In the genomic region with DNA sequence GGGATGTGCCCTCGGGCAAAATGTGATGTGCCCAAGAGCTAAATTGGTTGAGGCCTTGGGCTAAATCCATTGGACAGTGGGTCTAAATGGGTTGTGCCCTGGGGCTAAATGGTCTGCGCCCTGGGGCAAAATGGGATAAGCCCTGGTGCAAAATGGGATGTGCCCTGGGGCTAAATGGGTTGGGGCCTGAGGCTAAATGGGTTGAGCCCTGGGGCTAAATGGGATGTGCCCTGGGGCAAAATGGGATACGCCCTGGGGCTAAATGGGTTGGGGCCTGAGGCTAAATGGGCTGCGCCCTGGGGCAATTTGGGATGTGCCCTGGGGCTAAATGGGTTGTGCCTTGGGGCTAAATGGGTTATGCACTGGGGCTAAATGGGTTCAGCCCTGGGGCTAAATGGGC, we compare ENCODE assay signal across 14 mouse cellular contexts. TPM values are rescaled to one million over a fixed set of nuclear protein-coding genes. Genes with fewer than 3 reads are reported as not detected.
DNase-seq lines count a peak whose midpoint lies in the region; ATAC-seq and TF ChIP-seq lines count a peak whose summit lies in the region.
"Had no signal": no experiment of that assay in that cellular context is flagged by ENCODE, and none has a peak within 500 bp of the region (broad histone marks: within the 10 kb centered on the region; RNA-seq: fewer than 3 reads in every experiment).

No protein-coding gene starts in this region.

- DNase-seq in heart, adult 11 months: peak; percentile 89
- no peak for DNase-seq in heart, postnatal 25 days (ENCODE audit: low spot score)
- no peak for DNase-seq in midbrain, postnatal 0 days (ENCODE audit: low spot score)
- DNase-seq in limb, embryonic 11.5 days (ENCODE audit: low spot score): peak; percentile 21
- DNase-seq in embryo, embryonic 10 days (ENCODE audit: low spot score): no peak
- no peak for DNase-seq in heart, adult 8-10 months (ENCODE audit: low spot score)
- DNase-seq: adrenal gland, adult 8-10 months; kidney, adult 9 months had no signal

- peaks cover 14% of the 10 kb centered on the region for H3K9me3 ChIP-seq in midbrain, postnatal 0 days (ENCODE audit: low read length)
- H3K9me3 ChIP-seq in midbrain, embryonic 16.5 days (replicated peaks; ENCODE audit: control insufficient read depth, low read length, poor library complexity, severe bottlenecking): peaks cover 13% of the 10 kb centered on the region
- H3K9me3 ChIP-seq in limb, embryonic 11.5 days (ENCODE audit: control insufficient read depth, low read length): peaks cover 4% of the 10 kb centered on the region

- no peak overlapping the region for H3K4me2 ChIP-seq in midbrain, postnatal 0 days (ENCODE audit: low read depth, low read length, poor library complexity, severe bottlenecking)
- H3K4me2 ChIP-seq in midbrain, embryonic 16.5 days (ENCODE audit: low read length): no peak overlapping the region
- H3K4me2 ChIP-seq in limb, embryonic 11.5 days (ENCODE audit: low read depth, severe bottlenecking): no peak overlapping the region

- H3K4me3 ChIP-seq in midbrain, postnatal 0 days (ENCODE audit: low read depth, low read length): no peak overlapping the region
- no peak overlapping the region for H3K4me3 ChIP-seq in midbrain, embryonic 16.5 days (ENCODE audit: low read depth, low read length)
- no peak overlapping the region for H3K4me3 ChIP-seq in limb, embryonic 11.5 days (ENCODE audit: low read depth, low read length)
- H3K4me3 ChIP-seq: megakaryocyte, embryonic 14.5 days had no signal

- H3K9ac ChIP-seq in midbrain, postnatal 0 days (replicated peaks; ENCODE audit: low read length, poor library complexity, severe bottlenecking): no peak overlapping the region
- no peak overlapping the region for H3K9ac ChIP-seq in midbrain, embryonic 16.5 days (ENCODE audit: low read depth, low read length)
- no peak overlapping the region for H3K9ac ChIP-seq in limb, embryonic 11.5 days (ENCODE audit: low read length)

- TF ChIP-seq CTCF in midbrain, postnatal 0 days (IDR thresholded peaks at IDR 0.05): no peak

- intact Hi-C loops in heart, postnatal 25 days (cut with DNase I): no loop called here

- H3K4me1 ChIP-seq in midbrain, postnatal 0 days (ENCODE audit: insufficient read depth, low read length): no peaks in the 10 kb centered on the region
- H3K4me1 ChIP-seq in midbrain, embryonic 16.5 days (ENCODE audit: control insufficient read depth, insufficient read depth, low read length): no peaks in the 10 kb centered on the region
- H3K4me1 ChIP-seq in limb, embryonic 11.5 days (ENCODE audit: control insufficient read depth, insufficient read depth, low read length): no peaks in the 10 kb centered on the region
- H3K4me1 ChIP-seq: megakaryocyte, embryonic 14.5 days had no signal

- peak; percentile 71; the same call in 1 of the 2 replicates for ATAC-seq in midbrain, postnatal 0 days (ENCODE audit: low FRiP score)
- ATAC-seq in midbrain, embryonic 16.5 days: no peak
- ATAC-seq in common myeloid progenitor, adult 5-6 weeks (replicated peaks; ENCODE audit: low read depth, poor library complexity, severe bottlenecking): peak; percentile 45; the same call in 1 of the 2 replicates
- no peak for ATAC-seq in limb, embryonic 11.5 days (ENCODE audit: insufficient number of reproducible peaks, low FRiP score, low TSS enrichment, low read depth)

- H3K27ac ChIP-seq in midbrain, postnatal 0 days (ENCODE audit: low read depth, low read length): no peak overlapping the region
- no peak overlapping the region for H3K27ac ChIP-seq in midbrain, embryonic 16.5 days (ENCODE audit: low read length)
- no peak overlapping the region for H3K27ac ChIP-seq in limb, embryonic 11.5 days (replicated peaks; ENCODE audit: low read depth, low read length)

- H3K36me3 ChIP-seq in midbrain, postnatal 0 days (ENCODE audit: insufficient read depth, low read length): no peaks in the 10 kb centered on the region
- no peaks in the 10 kb centered on the region for H3K36me3 ChIP-seq in midbrain, embryonic 16.5 days (ENCODE audit: control insufficient read depth, insufficient read depth, low read length)
- no peaks in the 10 kb centered on the region for H3K36me3 ChIP-seq in limb, embryonic 11.5 days (ENCODE audit: control insufficient read depth, insufficient read depth, low read length)

- H3K27me3 ChIP-seq in midbrain, postnatal 0 days (ENCODE audit: insufficient read depth, low read length): no peaks in the 10 kb centered on the region
- no peaks in the 10 kb centered on the region for H3K27me3 ChIP-seq in midbrain, embryonic 16.5 days (ENCODE audit: control insufficient read depth, insufficient read depth, low read depth, low read length)
- H3K27me3 ChIP-seq in limb, embryonic 11.5 days (ENCODE audit: control insufficient read depth, insufficient read depth, low read length): no peaks in the 10 kb centered on the region
- H3K27me3 ChIP-seq: megakaryocyte, embryonic 14.5 days had no signal

- WGBS in midbrain, postnatal 0 days: 95% methylated on average over 4 of the region's 4 CpGs
- WGBS in midbrain, embryonic 16.5 days: 94% methylated on average over 4 of the region's 4 CpGs
- 87% methylated on average over 4 of the region's 4 CpGs for WGBS in limb, embryonic 11.5 days

RNA-seq across cellular contexts. Expression of a gene that starts 2.1 kb away (rescaled TPM):
- not detected for total RNA-seq in heart, postnatal 25 days (2021)
- total RNA-seq in midbrain, postnatal 0 days (2014; rRNA removed): not detected in 2 replicates
- not detected in 2 replicates for polyA plus RNA-seq in midbrain, postnatal 0 days (2015; fragmentation: Nextera tagmentation; extraction: Ambion mirVana)
- polyA plus RNA-seq in midbrain, embryonic 16.5 days (2015; fragmentation: Nextera tagmentation; extraction: Ambion mirVana): not detected in 2 replicates
- not detected in 2 replicates for total RNA-seq in common myeloid progenitor, adult 5-6 weeks (2017)
- polyA plus RNA-seq in limb, embryonic 11.5 days (2014; fragmentation: Nextera tagmentation; extraction: Ambion mirVana): not detected in 2 replicates
- not detected for total RNA-seq in heart, adult 8-10 months (2022)
- total RNA-seq: adrenal gland, adult 8-10 months; left cerebral cortex, postnatal 10 days had no signal
- polyA plus RNA-seq: heart, embryonic 14.5 days; stomach, embryonic 16.5 days had no signal

RNA-seq across cellular contexts. Expression of a gene that starts 20.1 kb away (rescaled TPM):
- not detected for total RNA-seq in heart, postnatal 25 days (2021)
- not detected in 2 replicates for total RNA-seq in midbrain, postnatal 0 days (2014; rRNA removed)
- polyA plus RNA-seq in midbrain, postnatal 0 days (2015; fragmentation: Nextera tagmentation; extraction: Ambion mirVana): not detected in 2 replicates
- not detected in 2 replicates for polyA plus RNA-seq in midbrain, embryonic 16.5 days (2015; fragmentation: Nextera tagmentation; extraction: Ambion mirVana)
- total RNA-seq in common myeloid progenitor, adult 5-6 weeks (2017): not detected in 2 replicates
- polyA plus RNA-seq in limb, embryonic 11.5 days (2014; fragmentation: Nextera tagmentation; extraction: Ambion mirVana): not detected in 2 replicates
- total RNA-seq in heart, adult 8-10 months (2022): not detected
- total RNA-seq: left cerebral cortex, postnatal 10 days had no signal
- polyA plus RNA-seq: heart, embryonic 14.5 days; stomach, embryonic 16.5 days had no signal

Comparison
In these comparisons a context has a peak if more than half of its experiments do, and no peak if none do; other contexts are left out.
1. DNase-seq: peak in heart, adult 11 months (single experiment) and limb, embryonic 11.5 days (single experiment); none in heart, postnatal 25 days (single experiment), midbrain, postnatal 0 days (single experiment), embryo, embryonic 10 days (single experiment) and heart, adult 8-10 months (single experiment).
2. ATAC-seq: peak in midbrain, postnatal 0 days (single experiment) and common myeloid progenitor, adult 5-6 weeks (single experiment); none in midbrain, embryonic 16.5 days (single experiment) and limb, embryonic 11.5 days (single experiment).